Mouse (Mus musculus) left cerebral cortex, adult 2 months (tissue): ENCODE data around the gene Tns4. TPM values are rescaled to one million over a fixed set of nuclear protein-coding genes. Genes with fewer than 3 reads are reported as not detected.

Experiments
- DNase-seq, 2 experiments: peaks; one replicate each; pipeline ENCODE4 v3.0.0; 2021 to 2022; ENCODE audit warnings: low spot score in 2 of 2, mixed read lengths in 1 of 2; ENCODE audit errors: extremely low spot score in 1 of 2
- H3K27ac ChIP-seq: fragments of 200-600 bp; 2 replicates; pipeline ENCODE4 v1.8.1; 2022
- H3K4me3 ChIP-seq: fragments of 200-600 bp; 2 replicates; pipeline ENCODE4 v1.8.1; 2022
- CTCF ChIP-seq: fragments of 200-600 bp; IDR thresholded peaks from 2 replicates; pipeline ENCODE4 v1.8.1; 2022; ENCODE audit warnings: antibody characterized with exemption, mild to moderate bottlenecking, moderate library complexity
- intact Hi-C: fragments of 180-260 bp; cut with DNase I; formaldehyde crosslinking; loops from one replicate; pipeline ENCODE4 v1.15.1; 2025
- total RNA-seq, 2 experiments: library from RNA; stranded (reverse); gene quantifications; 2 replicates each; pipeline ENCODE4 v1.2.3; 2021

Tns4 gene
- total RNA-seq, 2 experiments from 2014 or later = 0.19 to 1.1 TPM

GRCm38 (mm10) chr11:99099516-99099915, 10.4 kb upstream of the Tns4 start:
- Histone ChIP-seq H3K27ac (no peak overlapping the region), H3K4me3 (no peak overlapping the region)
- DNase-seq = no peak
- intact Hi-C loops = no loop called here
- no peak for TF ChIP-seq CTCF

- TF ChIP-seq CTCF = no peak
- intact Hi-C loops = no loop called here
- no peak overlapping the region for H3K27ac ChIP-seq
- DNase-seq = no peak
- no peak overlapping the region for H3K4me3 ChIP-seq
Observed at GRCm38 (mm10) chr11:99098924-99099323, 9.8 kb upstream of the Tns4 start.

GRCm38 (mm10) chr11:99096996-99097774, 8.1 kb upstream of the Tns4 start:
- no peak for TF ChIP-seq CTCF
- DNase-seq = no peak
- Histone ChIP-seq H3K4me3 (no peak overlapping the region), H3K27ac (no peak overlapping the region)
- intact Hi-C loops = no loop called here

- Histone ChIP-seq H3K27ac (no peak overlapping the region), H3K4me3 (no peak overlapping the region)
- intact Hi-C loops = no loop called here
- no peak for TF ChIP-seq CTCF
- no peak for DNase-seq
Observed at GRCm38 (mm10) chr11:99096417-99096816, 7.3 kb upstream of the Tns4 start.

- no peak for DNase-seq
- no peak overlapping the region for H3K27ac ChIP-seq
- H3K4me3 ChIP-seq = no peak overlapping the region
- intact Hi-C loops = no loop called here
- no peak for TF ChIP-seq CTCF
Observed at GRCm38 (mm10) chr11:99095759-99096158, 6.7 kb upstream of the Tns4 start.

- Histone ChIP-seq H3K4me3 (no peak overlapping the region), H3K27ac (no peak overlapping the region)
- TF ChIP-seq CTCF = no peak
- no peak for DNase-seq
- intact Hi-C loops = no loop called here
Observed at GRCm38 (mm10) chr11:99094911-99095676, 6.0 kb upstream of the Tns4 start.

GRCm38 (mm10) chr11:99093740-99094139, 4.6 kb upstream of the Tns4 start:
- DNase-seq = no peak
- TF ChIP-seq CTCF = no peak
- no peak overlapping the region for H3K27ac ChIP-seq
- intact Hi-C loops = no loop called here
- no peak overlapping the region for H3K4me3 ChIP-seq

GRCm38 (mm10) chr11:99091666-99092065, 2.6 kb upstream of the Tns4 start:
- Histone ChIP-seq H3K4me3 (no peak overlapping the region), H3K27ac (no peak overlapping the region)
- intact Hi-C loops = no loop called here
- TF ChIP-seq CTCF = no peak
- DNase-seq = no peak

- DNase-seq = no peak
- Histone ChIP-seq H3K27ac (no peak overlapping the region), H3K4me3 (no peak overlapping the region)
- TF ChIP-seq CTCF = no peak; the same call in 1 of the 2 replicates
- intact Hi-C loops = no loop called here
Observed at GRCm38 (mm10) chr11:99090391-99090790, 1.3 kb upstream of the Tns4 start.

GRCm38 (mm10) chr11:99088486-99088885, 620 bp downstream of the Tns4 start:
- DNase-seq = no peak
- Histone ChIP-seq H3K4me3 (no peak overlapping the region), H3K27ac (peak overlapping the region; percentile 9; the same call in 1 of the 2 replicates)
- TF ChIP-seq CTCF = no peak
- intact Hi-C loops = no loop called here

GRCm38 (mm10) chr11:99084366-99084765, 4.7 kb downstream of the Tns4 start:
- no peak overlapping the region for H3K4me3 ChIP-seq
- intact Hi-C loops = no loop called here
- TF ChIP-seq CTCF = no peak
- H3K27ac ChIP-seq = no peak overlapping the region
- DNase-seq = no peak

- H3K4me3 ChIP-seq = no peak overlapping the region
- no peak for DNase-seq
- TF ChIP-seq CTCF = no peak
- no peak overlapping the region for H3K27ac ChIP-seq
- intact Hi-C loops = no loop called here
Observed at GRCm38 (mm10) chr11:99083516-99083915, 5.6 kb downstream of the Tns4 start.

GRCm38 (mm10) chr11:99082098-99082497, 7.0 kb downstream of the Tns4 start:
- DNase-seq = no peak
- TF ChIP-seq CTCF = no peak
- Histone ChIP-seq H3K4me3 (no peak overlapping the region), H3K27ac (no peak overlapping the region)
- intact Hi-C loops = no loop called here
